Mouse (Mus musculus): ENCODE results near the gene Chfr. TPM values are rescaled to one million over a fixed set of nuclear protein-coding genes. Genes with fewer than 3 reads are reported as not detected.

The Chfr gene
- polyA plus RNA-seq, 1 experiment: 43.4 TPM

DNA sequence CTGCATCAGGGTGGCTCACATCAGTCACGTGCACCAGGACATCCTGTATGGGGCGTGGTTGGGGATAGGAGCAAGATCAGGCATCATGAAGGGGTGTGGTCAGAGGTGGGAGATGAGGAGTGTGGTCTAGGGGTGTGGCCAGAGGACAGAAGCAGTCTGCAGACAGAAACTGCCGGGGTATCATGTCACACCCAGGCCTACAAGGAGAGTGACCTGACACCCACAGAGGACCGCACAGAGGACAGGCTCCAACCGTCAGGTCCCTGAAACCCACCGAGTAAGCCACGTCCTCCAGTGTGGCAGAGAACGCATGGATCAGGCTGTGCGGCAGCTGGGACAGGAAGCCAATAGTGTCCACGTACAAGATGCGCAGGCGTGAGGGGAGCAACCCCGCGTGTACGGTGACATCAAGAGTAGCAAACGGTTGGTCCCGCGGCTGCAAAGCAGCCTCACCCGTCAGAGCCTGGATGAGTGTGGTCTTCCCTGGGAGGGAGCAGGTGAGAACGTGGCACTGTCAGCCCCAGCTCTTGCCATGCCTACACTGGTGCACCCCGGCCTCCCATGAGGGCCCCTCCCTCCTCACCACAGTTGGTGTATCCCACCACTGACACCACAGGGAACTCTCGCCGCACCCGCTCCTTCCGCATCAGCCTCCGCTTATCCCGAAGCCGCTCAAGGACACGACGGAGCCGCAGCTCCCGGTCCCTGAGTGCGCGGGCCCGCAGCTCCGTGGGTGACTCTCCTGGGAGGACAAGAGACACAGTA is 30.8 kb upstream of the Chfr start:
- TF ChIP-seq GATA1 (IDR thresholded peaks at IDR 0.05; ENCODE audit: low read length): no peak

DNA sequence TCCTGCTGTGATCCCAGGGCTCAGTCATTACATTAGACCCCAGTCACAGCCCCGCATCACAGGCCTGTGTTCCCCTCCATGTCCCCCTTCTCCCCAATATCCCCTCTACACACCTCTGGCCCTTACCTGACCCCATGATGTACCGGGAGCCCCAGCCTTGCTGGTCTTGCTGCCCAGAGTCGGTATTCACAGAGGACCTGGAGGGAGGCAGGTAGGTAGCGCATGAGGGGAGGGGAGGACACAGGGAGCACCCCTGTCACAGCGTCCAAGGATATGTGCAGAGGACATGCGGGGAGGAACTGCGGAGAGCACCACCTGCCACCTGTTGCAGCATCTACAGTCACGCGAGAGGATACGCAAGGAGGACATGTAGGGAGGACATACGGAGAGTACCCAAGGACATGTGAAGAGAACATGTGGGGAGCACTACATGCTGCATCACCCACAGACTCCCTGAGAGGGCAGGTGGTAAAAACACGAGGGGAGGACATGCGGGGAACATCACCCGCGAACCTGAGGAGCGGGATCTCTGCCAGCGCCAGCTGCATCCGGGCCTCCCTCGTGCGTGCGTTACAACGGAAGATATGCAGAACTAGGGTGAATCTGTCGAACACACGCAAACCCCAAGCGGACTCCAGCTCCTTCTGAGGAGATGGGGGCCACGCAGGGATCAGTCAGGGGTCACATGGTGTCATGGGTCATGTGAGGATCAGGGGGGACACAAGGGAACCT is 29.3 kb upstream of the Chfr start:
- TF ChIP-seq GATA1 (IDR thresholded peaks at IDR 0.05; ENCODE audit: low read length): no peak

DNA sequence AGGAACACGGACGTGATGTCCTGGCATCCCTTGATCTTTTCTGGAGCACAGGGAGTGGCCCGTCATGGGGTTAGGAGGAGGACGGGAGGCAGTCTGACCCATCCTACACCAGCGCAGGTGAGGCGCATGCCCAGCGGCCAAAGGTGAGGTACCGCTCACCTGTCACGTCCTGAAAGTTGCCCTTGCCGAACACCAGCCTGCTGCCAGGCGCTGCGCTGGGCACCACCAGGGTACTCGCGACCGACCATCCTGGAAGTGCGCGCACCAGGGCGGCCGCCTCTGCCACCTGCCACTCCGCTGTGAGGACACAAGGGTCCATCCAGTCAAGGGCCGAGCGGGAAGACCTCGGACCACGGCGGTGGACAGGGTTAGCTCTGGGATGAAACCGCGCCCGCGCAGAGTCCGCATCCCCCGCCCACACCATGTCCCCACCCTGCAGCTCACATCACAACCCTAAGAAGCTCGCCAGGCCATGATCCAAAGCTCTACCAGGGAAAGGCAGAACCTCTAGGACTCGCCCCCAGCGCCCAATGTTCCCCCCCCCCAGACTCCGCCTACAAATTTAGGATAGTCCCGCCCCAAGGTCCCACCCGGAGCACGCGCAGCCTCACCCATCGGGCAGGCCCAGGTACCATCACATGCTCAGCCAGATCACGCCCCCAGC is 28.6 kb upstream of the Chfr start:
- TF ChIP-seq GATA1 (IDR thresholded peaks at IDR 0.05; ENCODE audit: low read length): no peak

DNA sequence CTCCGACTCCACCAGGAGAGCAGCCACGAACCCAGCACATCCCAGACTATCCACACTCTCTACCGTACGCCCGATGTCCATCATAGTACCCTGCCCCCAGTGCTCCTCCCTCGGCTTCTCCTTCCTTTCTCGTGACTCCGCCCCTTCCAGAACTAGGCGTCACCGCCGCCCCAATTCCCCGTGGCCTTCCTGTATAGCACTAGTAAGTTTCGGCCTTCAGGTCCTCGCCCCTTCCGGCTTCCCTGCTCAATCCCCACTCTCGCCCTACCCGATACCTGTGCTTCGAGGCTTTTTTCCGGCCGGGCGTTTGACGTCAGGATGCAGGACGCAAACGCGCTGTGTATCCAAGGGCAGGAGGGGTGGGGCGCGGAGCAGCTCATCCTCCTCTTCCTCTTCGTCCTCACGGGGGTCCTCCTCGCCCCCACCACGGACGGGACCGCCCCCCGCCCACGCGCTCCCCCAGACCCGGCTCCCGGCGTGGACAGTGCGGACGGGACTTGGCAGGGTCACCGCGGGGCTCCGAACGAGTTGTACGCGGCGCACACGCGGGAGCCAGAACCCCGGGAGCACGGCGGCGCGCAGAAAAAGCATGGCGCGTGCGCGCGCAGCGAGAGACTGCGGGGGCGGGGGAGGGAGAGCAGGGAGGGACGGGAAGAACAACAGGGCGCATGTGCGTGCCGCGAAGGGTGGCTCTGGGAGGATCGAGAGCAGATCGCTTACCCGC is 27.9 kb upstream of the Chfr start, which contains the start of gene Gtpbp6:
Gtpbp6 (minus strand) TSS at position 617 of the 724 bp plus-strand sequence.
- TF ChIP-seq GATA1 (IDR thresholded peaks at IDR 0.05; ENCODE audit: low read length): no peak

DNA sequence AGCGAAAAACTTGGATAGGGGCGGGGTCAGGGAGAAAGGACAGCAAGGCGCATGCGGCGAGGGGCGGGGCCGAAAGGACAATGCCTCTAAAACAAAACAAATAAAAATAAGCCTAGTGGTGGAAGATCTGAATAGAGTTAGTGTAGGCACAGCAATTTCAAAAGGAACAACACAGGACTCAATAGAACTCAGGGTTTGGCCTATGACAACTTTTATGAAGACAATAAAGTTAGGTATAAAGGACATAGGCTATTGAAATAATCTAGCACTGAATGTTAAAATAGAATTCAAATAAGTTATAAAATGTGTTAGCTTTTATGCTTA is 27.4 kb upstream of the Chfr start:
- TF ChIP-seq GATA1 (IDR thresholded peaks at IDR 0.05; ENCODE audit: low read length): no peak

DNA sequence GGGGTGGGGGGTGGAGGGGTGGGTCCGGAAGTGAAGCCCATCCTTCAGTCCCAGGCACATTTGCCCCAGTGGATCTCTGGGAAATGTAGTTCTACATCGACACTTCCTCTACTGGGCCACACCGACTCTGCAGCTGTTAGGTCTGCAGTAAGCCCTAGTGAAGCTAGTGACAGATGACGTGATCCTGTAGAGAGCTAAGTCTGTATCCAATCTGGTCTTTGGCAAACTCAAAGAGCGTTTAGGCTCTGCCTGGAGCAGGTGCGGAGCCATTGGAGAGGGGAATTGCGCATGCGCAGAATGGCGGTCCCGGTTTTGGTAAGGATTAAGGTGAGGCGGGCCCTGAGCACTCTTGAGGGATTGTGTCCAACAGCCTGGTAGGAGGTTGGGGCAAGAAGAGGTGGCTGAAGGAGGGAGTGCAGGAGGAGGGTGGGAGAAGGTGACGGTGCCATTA is 25.6 kb upstream of the Chfr start, which contains the start of gene Zfp605:
Zfp605 (plus strand) TSS at position 102 of the 451 bp plus-strand sequence.
- TF ChIP-seq GATA1 (IDR thresholded peaks at IDR 0.05; ENCODE audit: low read length): no peak

DNA sequence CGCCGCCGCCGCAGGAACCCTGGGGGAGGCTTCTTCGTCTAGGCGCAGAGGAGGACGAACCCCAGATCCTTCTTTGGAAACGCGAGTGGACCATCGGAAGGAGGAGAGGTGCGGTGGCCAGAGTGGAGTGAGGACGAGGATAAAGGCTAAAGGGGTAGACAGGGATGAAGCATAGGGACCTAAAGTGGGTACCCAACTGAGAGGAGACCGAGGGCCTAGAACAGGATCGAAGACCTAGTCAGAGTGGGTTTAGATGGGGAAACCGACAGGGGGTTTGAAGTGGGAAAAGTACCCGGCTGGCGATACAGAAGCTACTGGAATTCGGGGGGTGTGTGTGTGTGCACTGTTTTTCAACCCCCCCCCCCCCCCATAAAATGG is 434 bp downstream of the Chfr start:
- TF ChIP-seq GATA1 (IDR thresholded peaks at IDR 0.05; ENCODE audit: low read length): no peak

DNA sequence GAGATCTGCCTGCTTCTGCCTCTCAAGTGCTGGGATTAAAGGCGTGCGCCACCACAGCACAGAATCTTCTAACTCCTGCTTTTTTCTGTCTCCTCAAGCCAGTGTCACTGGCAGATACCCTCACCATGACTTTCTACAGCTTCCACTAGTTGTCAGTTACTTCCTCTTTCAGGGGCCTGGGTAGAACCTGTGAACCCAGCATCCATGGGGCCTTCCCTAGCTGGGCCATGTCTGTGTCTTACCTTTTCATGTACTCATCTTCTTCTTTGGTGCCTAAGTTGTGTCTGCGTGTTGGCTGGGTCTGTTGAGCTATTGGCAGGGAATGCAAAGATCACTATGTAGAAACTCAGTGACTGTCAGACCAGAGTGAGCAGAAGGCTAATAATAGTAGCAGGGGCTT is 2.2 kb downstream of the Chfr start:
- no peak for TF ChIP-seq GATA1 (IDR thresholded peaks at IDR 0.05; ENCODE audit: low read length)

DNA sequence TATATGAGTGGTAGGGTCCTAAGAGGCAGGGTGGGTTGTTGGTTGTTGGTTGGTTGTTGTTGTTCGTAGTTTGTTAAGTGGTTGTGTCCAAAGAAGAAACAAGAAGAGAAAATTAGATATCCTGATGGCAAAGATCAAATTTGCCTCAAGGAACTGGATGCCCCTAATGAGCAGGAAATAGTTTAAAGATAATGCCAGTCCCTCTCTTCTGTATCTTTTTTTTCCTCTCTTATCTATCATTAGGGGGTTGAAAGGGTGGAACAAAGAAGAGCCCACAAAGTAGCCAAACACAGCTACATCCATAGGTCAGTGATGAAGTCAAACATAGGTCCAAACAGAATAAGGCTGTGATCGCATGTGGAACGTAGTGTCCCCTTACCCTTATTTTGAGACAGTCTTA is 3.7 kb downstream of the Chfr start:
- TF ChIP-seq GATA1 (IDR thresholded peaks at IDR 0.05; ENCODE audit: low read length): no peak

DNA sequence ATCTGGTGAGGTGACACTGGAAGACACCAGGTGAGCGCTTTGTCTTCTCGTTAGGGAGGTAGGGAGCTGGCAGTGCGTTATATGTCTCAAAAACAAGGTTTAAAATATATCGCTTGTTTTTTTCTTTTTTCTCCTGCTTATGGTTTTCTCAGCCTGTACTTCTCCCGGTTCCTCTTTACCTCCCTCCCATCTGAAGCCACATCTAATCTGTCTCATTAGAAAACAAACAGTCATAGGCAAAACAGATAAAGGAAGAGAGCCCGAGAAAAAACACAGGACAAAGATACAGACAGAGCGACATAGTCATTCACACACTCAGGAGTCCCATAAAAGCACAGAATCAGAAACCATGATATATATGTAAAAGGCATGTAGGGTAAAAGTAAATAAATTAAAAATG is 4.8 kb downstream of the Chfr start:
- TF ChIP-seq GATA1 (IDR thresholded peaks at IDR 0.05; ENCODE audit: low read length): no peak

DNA sequence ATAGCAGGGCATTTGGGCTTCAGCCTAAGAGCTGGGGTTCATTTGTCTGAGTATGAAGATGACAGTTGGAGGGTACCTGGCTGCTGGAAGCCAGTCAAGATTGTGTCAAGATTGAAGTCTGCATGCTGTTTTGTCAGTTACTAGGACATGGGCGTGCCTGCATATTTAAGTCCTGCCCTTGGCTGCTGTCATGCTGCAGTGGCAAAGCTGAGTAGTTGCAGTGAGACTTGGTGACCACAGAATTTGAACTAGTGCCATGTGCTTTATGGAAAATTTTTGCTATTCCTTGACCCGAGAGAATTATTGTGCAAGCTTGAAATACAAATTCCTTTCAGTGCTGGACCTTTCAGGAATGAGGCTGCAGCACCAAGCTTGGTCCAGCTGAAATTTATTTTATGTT is 6.7 kb downstream of the Chfr start:
- TF ChIP-seq GATA1 (IDR thresholded peaks at IDR 0.05; ENCODE audit: low read length): no peak

DNA sequence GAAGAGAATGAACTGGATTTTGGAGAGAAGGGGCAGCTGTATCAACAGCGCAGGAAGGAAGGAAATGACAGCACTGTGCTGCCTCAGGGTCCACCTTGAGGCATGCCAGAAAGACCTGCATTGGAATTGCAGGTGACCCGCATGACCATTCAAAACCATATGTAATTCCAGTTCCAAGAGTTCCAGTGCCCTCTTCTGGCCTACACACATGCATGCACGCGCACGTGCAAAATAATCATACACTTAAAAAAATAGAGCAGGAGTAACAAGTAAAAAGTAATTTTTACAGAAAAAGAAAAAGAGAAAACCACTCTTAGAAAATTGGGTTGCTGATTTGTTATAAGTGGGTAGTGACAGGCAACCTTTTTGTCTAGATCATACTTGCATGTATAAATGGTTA is 7.4 kb downstream of the Chfr start:
- TF ChIP-seq GATA1 (IDR thresholded peaks at IDR 0.05; ENCODE audit: low read length): no peak

DNA sequence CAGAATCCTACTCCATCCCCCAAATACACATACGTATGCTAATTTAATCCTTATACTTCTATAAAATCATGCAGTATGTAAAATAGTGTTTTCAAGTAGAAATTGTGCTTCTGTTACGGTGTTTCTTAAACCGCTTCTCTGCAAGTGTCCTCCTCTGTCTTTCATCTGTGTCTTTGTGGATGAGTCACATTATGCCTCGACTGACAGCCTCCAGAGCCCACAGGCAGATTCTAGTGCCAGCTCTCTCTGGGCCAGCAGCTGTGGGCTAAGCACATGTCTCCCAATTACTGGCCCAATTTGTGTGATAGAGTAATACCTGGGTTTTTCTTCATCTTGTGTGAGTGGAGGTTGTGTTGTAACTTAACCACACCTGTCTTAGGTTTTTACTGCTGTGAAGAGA is 33.7 kb downstream of the Chfr start:
- no peak for TF ChIP-seq GATA1 (IDR thresholded peaks at IDR 0.05; ENCODE audit: low read length)

DNA sequence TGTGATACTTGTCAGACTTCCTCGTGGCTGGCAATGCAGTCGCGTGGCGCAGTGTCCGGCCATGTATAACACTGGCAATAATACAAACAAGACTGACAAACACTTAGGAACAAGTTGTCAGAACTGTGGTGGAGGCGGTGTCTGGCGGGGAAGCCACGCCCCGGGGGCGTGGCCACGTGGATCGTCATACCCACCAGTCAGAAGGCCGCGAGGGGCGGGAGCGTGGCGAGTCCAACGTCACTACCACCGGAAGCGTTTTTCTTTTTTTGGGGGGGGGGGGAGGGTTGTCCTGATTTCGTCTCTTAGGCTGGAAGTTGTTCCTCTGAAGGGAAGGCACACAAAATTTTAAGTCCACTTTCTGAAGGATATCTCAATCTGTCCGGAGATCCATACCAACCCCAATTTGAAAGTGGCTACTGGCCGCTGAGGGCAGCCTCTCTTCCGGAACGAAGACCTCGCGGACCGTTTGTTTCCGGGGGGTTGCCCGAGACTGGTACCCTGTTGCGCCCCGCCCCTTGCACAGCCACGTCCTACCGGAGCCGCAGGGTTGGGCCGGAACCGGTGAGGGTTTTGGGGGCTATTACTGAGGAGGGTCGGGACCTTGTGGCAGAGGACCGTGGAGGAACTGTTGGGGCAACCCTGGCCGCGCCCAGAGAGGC is 40.8 kb downstream of the Chfr start, which contains the start of gene Golga3:
Golga3 (plus strand) TSS at position 340 of the 659 bp plus-strand sequence.
- TF ChIP-seq GATA1 (IDR thresholded peaks at IDR 0.05; ENCODE audit: low read length): no peak

DNA sequence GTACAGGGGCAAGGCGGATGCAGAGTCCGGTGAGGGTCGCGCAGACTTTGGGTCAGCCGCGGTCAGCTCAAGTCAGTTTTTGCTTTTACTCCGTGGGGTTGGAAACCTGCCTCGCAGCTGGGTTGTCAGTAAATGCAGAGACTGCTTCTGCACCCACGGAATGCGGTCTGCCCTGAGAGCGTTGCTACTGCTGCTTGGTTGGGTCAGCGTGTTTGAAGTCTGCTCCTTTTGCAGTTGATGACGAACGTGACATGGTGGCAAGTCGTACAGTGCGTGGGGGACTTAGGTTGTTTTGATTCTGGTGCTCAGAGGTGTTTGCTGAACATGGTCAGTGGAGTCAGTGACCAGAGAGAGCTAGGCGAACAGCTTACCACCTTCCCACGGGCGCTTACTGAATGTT is 41.4 kb downstream of the Chfr start:
- TF ChIP-seq GATA1 (IDR thresholded peaks at IDR 0.05; ENCODE audit: low read length): no peak
